Mouse (Mus musculus) left cerebral cortex, adult 2 months (tissue): ENCODE measurements at regions not wholly inside any gene's neighbourhood (a gene's known extent, or its start where the extent isn't known, plus 50 kb on each side); places are given as distances from the start of the nearest gene placed in this dataset.
"Not testable (repeated sequence)": the region's sequence is repeated elsewhere in the genome, so short reads cannot be mapped to it uniquely, and the experiment has no call there.

ENCODE experiments used
- DNase-seq, 2 experiments: peaks; one replicate each; pipeline ENCODE4 v3.0.0; 2021 to 2022; ENCODE audit warnings: low spot score in 2 of 2, mixed read lengths in 1 of 2; ENCODE audit errors: extremely low spot score in 1 of 2
- H3K27ac ChIP-seq: fragments of 200-600 bp; 2 replicates; pipeline ENCODE4 v1.8.1; 2022
- H3K4me3 ChIP-seq: fragments of 200-600 bp; 2 replicates; pipeline ENCODE4 v1.8.1; 2022
- intact Hi-C: fragments of 180-260 bp; cut with DNase I; formaldehyde crosslinking; loops from one replicate; pipeline ENCODE4 v1.15.1; 2025

GRCm38 (mm10) chr17:6489926-6490564 is 60.1 kb downstream of the Dynlt1b start:
- intact Hi-C loops, result not testable (repeated sequence)
- H3K27ac ChIP-seq, result peak overlapping the region; percentile 88
- peak overlapping the region; percentile 49 for H3K4me3 ChIP-seq
- DNase-seq, result peak; percentile 53 to 74

GRCm38 (mm10) chr17:6490565-6490935 is 60.6 kb downstream of the Dynlt1b start:
- H3K4me3 ChIP-seq, H3K27ac ChIP-seq, DNase-seq, intact Hi-C loops: not testable (repeated sequence)

GRCm38 (mm10) chr17:6492501-6492900 is 62.6 kb downstream of the Dynlt1b start:
- H3K27ac ChIP-seq, intact Hi-C loops: not testable (repeated sequence)
- peak; percentile 50 to 59 for DNase-seq
- H3K4me3 ChIP-seq, result peak overlapping the region; percentile 36; the same call in 1 of the 2 replicates

- H3K27ac ChIP-seq, intact Hi-C loops: not testable (repeated sequence)
- H3K4me3 ChIP-seq, result peak overlapping the region; percentile 44
- peak; percentile 68 to 81 for DNase-seq
These were observed 63.0 kb downstream of the Dynlt1b start for GRCm38 (mm10) chr17:6492950-6493349.

- intact Hi-C loops, H3K27ac ChIP-seq, DNase-seq, H3K4me3 ChIP-seq: not testable (repeated sequence)
These were observed 66.6 kb downstream of the Dynlt1b start for GRCm38 (mm10) chr17:6496491-6496890.

- not testable (repeated sequence) for DNase-seq, H3K27ac ChIP-seq
These were observed 72.8 kb downstream of the Dynlt1b start for GRCm38 (mm10) chr17:6502676-6503075.

GRCm38 (mm10) chr17:6505896-6506295 is 76.0 kb downstream of the Dynlt1b start:
- H3K27ac ChIP-seq, DNase-seq, H3K4me3 ChIP-seq, intact Hi-C loops: not testable (repeated sequence)

More at GRCm38 (mm10) chr17:6502676-6503075, 72.8 kb downstream of the Dynlt1b start:
- intact Hi-C loops, H3K4me3 ChIP-seq: not testable (repeated sequence)

GRCm38 (mm10) chr17:6515128-6515527 is 85.2 kb downstream of the Dynlt1b start:
- H3K27ac ChIP-seq, DNase-seq, intact Hi-C loops, H3K4me3 ChIP-seq: not testable (repeated sequence)

- H3K27ac ChIP-seq, H3K4me3 ChIP-seq, intact Hi-C loops, DNase-seq: not testable (repeated sequence)
These were observed 82.4 kb upstream of the Dynlt1c start for GRCm38 (mm10) chr17:6519107-6519506.

- DNase-seq, intact Hi-C loops, H3K4me3 ChIP-seq, H3K27ac ChIP-seq: not testable (repeated sequence)
These were observed 81.5 kb upstream of the Dynlt1c start for GRCm38 (mm10) chr17:6520001-6520400.

- H3K27ac ChIP-seq, intact Hi-C loops, H3K4me3 ChIP-seq, DNase-seq: not testable (repeated sequence)
These were observed 80.7 kb upstream of the Dynlt1c start for GRCm38 (mm10) chr17:6520751-6521150.

- intact Hi-C loops, H3K27ac ChIP-seq, DNase-seq, H3K4me3 ChIP-seq: not testable (repeated sequence)
These were observed 79.3 kb upstream of the Dynlt1c start for GRCm38 (mm10) chr17:6522185-6522584.

GRCm38 (mm10) chr17:6538723-6539122 is 62.7 kb upstream of the Dynlt1c start:
- intact Hi-C loops, H3K4me3 ChIP-seq, H3K27ac ChIP-seq, DNase-seq: not testable (repeated sequence)

GRCm38 (mm10) chr17:6547064-6547760 is 54.3 kb upstream of the Dynlt1c start:
- H3K4me3 ChIP-seq, DNase-seq, intact Hi-C loops, H3K27ac ChIP-seq: not testable (repeated sequence)

GRCm38 (mm10) chr17:6547937-6548336 is 53.5 kb upstream of the Dynlt1c start:
- H3K4me3 ChIP-seq, H3K27ac ChIP-seq, intact Hi-C loops, DNase-seq: not testable (repeated sequence)
